Mouse (Mus musculus) liver, postnatal 0 days (tissue): Measurements from ENCODE around the gene Gjd3.

Experiments
- CTCF ChIP-seq: sonication (generic); IDR thresholded peaks from 2 replicates; pipeline ENCODE4 v1.5.1; 2016; ENCODE audit warnings: antibody characterized with exemption, low read depth
- EP300 ChIP-seq: IDR thresholded peaks from 2 replicates; pipeline ENCODE4 v1.6.1; 2016; ENCODE audit warnings: antibody characterized with exemption, low read depth, mild to moderate bottlenecking

DNA sequence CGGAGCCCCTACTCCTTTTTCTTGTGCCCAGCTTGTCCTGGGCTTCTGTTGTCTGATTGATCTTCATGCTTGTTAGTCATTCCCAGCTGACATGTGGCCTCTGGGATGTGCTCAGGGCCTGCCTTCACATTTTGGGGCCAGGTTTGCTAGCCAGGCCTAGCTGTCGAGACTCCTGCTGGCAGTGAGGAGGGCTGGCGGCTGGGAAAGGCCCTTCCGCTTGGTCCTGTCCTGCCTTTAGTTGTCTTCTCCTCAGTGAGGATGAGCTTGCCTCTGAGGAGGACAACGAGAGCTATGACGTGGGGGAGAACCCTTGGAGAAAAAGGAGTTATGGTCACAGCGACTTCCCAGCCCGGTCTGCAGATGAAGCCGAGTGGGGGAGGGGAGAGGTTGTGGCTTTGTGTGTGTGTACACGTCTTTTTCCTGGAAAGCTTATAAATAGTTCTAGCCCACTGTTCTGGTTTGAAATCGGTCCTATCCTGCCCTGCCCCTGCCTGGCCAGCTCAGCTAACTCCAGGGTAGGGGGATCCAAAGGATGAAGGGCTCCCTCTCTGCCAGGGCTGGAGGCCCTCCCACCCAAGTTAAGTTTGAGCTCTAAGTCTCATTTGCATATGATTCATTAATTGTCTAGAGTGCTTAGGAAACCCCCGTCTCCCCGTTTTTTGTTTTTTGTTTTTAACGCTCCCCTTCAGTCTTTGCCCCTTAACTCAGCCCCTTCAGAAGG is 38.9 kb downstream of the Gjd3 start:
- TF ChIP-seq CTCF, result no peak
- no peak for TF ChIP-seq EP300
